Mouse (Mus musculus) layer of hippocampus, postnatal 10 days (tissue): ENCODE data around the gene Thap12. TPM values are rescaled to one million over a fixed set of nuclear protein-coding genes. Genes with fewer than 3 reads are reported as not detected.

Experiments used
- DNase-seq, 2 experiments: peaks; one replicate each; pipeline ENCODE4 v3.0.0; 2021; ENCODE audit warnings: low spot score in 2 of 2
- long read RNA-seq: library from polyadenylated mRNA; stranded (forward); transcript quantifications from one replicate; pipeline ENCODE4 v2.0.0, GENCODE M21; 2023
- total RNA-seq, 2 experiments: library from RNA; stranded (reverse); gene quantifications; 2 replicates each; pipeline ENCODE4 v1.2.3; 2021

Thap12 gene
- 10 to 100 TPM; 78.8 to 81.9 TPM for total RNA-seq
- long read RNA-seq, transcript Thap12-202 (6 exons, 1,123 nt), result minor isoform, 6 of 54 reads
- long read RNA-seq, transcript Thap12-201 (5 exons, 3,723 nt), result major isoform, 22 of 54 reads
- long read RNA-seq, partial matches to known transcripts, result 22 of 54 reads
- long read RNA-seq, other reads (novel, unspliced or antisense), result 3 of 54 reads

- DNase-seq, result peak; percentile 99 to 100
Measured at GRCm38 (mm10) chr7:98702283-98703240, at the start of gene Thap12. TSS of gene Thap12 (plus strand) at chr7:98703103.

GRCm38 (mm10) chr7:98655681-98656530, 47.0 kb upstream of the Thap12 start:
- DNase-seq, result peak; percentile 78 to 82

GRCm38 (mm10) chr7:98656531-98657221, 46.2 kb upstream of the Thap12 start, which contains the start of gene Emsy:
TSS of gene Emsy (minus strand) at chr7:98656783.
- peak; percentile 91 to 94 for DNase-seq

- no peak for DNase-seq
Measured at GRCm38 (mm10) chr7:98665166-98665565, 37.7 kb upstream of the Thap12 start.

GRCm38 (mm10) chr7:98665726-98666125, 37.2 kb upstream of the Thap12 start:
- DNase-seq, result no peak

GRCm38 (mm10) chr7:98667956-98668746, 34.8 kb upstream of the Thap12 start:
- no peak for DNase-seq

GRCm38 (mm10) chr7:98670831-98671230, 32.1 kb upstream of the Thap12 start:
- DNase-seq, result no peak

GRCm38 (mm10) chr7:98671416-98671815, 31.5 kb upstream of the Thap12 start:
- no peak for DNase-seq

GRCm38 (mm10) chr7:98672241-98672955, 30.5 kb upstream of the Thap12 start:
- peak in 1 of 2 experiments; percentile 17 for DNase-seq

GRCm38 (mm10) chr7:98674344-98674743, 28.6 kb upstream of the Thap12 start:
- no peak for DNase-seq

GRCm38 (mm10) chr7:98677511-98677910, 25.4 kb upstream of the Thap12 start:
- no peak for DNase-seq

GRCm38 (mm10) chr7:98678441-98678840, 24.5 kb upstream of the Thap12 start:
- no peak for DNase-seq

- DNase-seq, result no peak
Measured at GRCm38 (mm10) chr7:98680691-98681090, 22.2 kb upstream of the Thap12 start.

GRCm38 (mm10) chr7:98682821-98683220, 20.1 kb upstream of the Thap12 start:
- no peak for DNase-seq

- peak in 1 of 2 experiments; percentile 39 for DNase-seq
Measured at GRCm38 (mm10) chr7:98685895-98686294, 17.0 kb upstream of the Thap12 start.

GRCm38 (mm10) chr7:98690126-98690525, 12.8 kb upstream of the Thap12 start:
- DNase-seq, result no peak

- no peak for DNase-seq
Measured at GRCm38 (mm10) chr7:98690831-98691230, 12.1 kb upstream of the Thap12 start.

- no peak for DNase-seq
Measured at GRCm38 (mm10) chr7:98692761-98693546, 9.9 kb upstream of the Thap12 start.
